Mouse (Mus musculus): ENCODE measurements around the gene Ghrl. TPM values are rescaled to one million over a fixed set of nuclear protein-coding genes. Genes with fewer than 3 reads are reported as not detected.

The Ghrl gene
- polyA plus RNA-seq, 2 experiments, result 0.11 to 0.29 TPM

- H3K9ac ChIP-seq (replicated peaks), result peak overlapping the region; percentile 45
- peaks cover 26% of the 10 kb centered on the region for H3K36me3 ChIP-seq (replicated peaks; ENCODE audit: control insufficient read depth, insufficient read depth, low read depth)
- no peak overlapping the region; the same call in 1 of the 2 replicates for H3K27ac ChIP-seq
- H3K4me2 ChIP-seq (ENCODE audit: low read depth), result peak overlapping the region; percentile 79
- no peaks in the 10 kb centered on the region for H3K9me3 ChIP-seq (ENCODE audit: control insufficient read depth, low read length)
- no peaks in the 10 kb centered on the region for H3K27me3 ChIP-seq (ENCODE audit: control insufficient read depth, insufficient read depth, low read length)
- WGBS (ENCODE audit: insufficient replicate concordance), result 53% methylated on average over 5 of the region's 5 CpGs
- H3K4me1 ChIP-seq (replicated peaks; ENCODE audit: control insufficient read depth in 2 of 2, insufficient read depth in 2 of 2, low read length in 1 of 2), result peaks cover 55 to 62% of the 10 kb centered on the region in 2 experiments
- no peak for ATAC-seq (ENCODE audit: insufficient read depth)
- TF ChIP-seq CTCF (IDR thresholded peaks at IDR 0.05; ENCODE audit: low read depth), result no peak
- TF ChIP-seq EP300 (IDR thresholded peaks at IDR 0.05; ENCODE audit: low read depth), result no peak
- peak overlapping the region in 1 of 2 experiments; percentile 60; a peak in 2 of 4 replicates for H3K4me3 ChIP-seq (ENCODE audit: insufficient read depth in 1 of 2, low read depth in 2 of 2, low read length in 2 of 2)
- no peak for DNase-seq (ENCODE audit: low read depth in 3 of 3, low spot score in 3 of 3)
Measured at GRCm38 (mm10) chr6:113693377-113693776, 26.3 kb downstream of the Ghrl start.

- Histone ChIP-seq H3K4me2 (ENCODE audit: low read depth) (peak overlapping the region; percentile 79), H3K4me3 (ENCODE audit: insufficient read depth in 1 of 2, low read depth in 2 of 2, low read length in 2 of 2) (peak overlapping the region; percentile 27 to 60), H3K9ac (replicated peaks) (peak overlapping the region; percentile 57), H3K27me3 (ENCODE audit: control insufficient read depth, insufficient read depth, low read length) (no peaks in the 10 kb centered on the region), H3K36me3 (replicated peaks; ENCODE audit: control insufficient read depth, insufficient read depth, low read depth) (peaks cover 26% of the 10 kb centered on the region), H3K9me3 (ENCODE audit: control insufficient read depth, low read length) (no peaks in the 10 kb centered on the region), H3K4me1 (replicated peaks; ENCODE audit: control insufficient read depth in 2 of 2, insufficient read depth in 2 of 2, low read length in 1 of 2) (peaks cover 53 to 60% of the 10 kb centered on the region in 2 experiments), H3K27ac (peak overlapping the region; percentile 40)
- no peak for TF ChIP-seq CTCF (IDR thresholded peaks at IDR 0.05; ENCODE audit: low read depth)
- no peak for TF ChIP-seq EP300 (IDR thresholded peaks at IDR 0.05; ENCODE audit: low read depth)
- WGBS (ENCODE audit: insufficient replicate concordance), result 62% methylated on average over 5 of the region's 5 CpGs
- ATAC-seq (ENCODE audit: insufficient read depth) (no peak), DNase-seq (ENCODE audit: low read depth in 3 of 3, low spot score in 3 of 3) (no peak)
Measured at GRCm38 (mm10) chr6:113692661-113693133, 27.0 kb downstream of the Ghrl start.

- no peak for ATAC-seq (ENCODE audit: insufficient read depth)
- H3K4me2 ChIP-seq (ENCODE audit: low read depth), result peak overlapping the region; percentile 79
- peak overlapping the region; percentile 77 for H3K9ac ChIP-seq (replicated peaks)
- DNase-seq (ENCODE audit: low read depth in 3 of 3, low spot score in 3 of 3), result no peak
- TF ChIP-seq CTCF (IDR thresholded peaks at IDR 0.05; ENCODE audit: low read depth) (no peak), EP300 (IDR thresholded peaks at IDR 0.05; ENCODE audit: low read depth) (no peak)
- H3K9me3 ChIP-seq (ENCODE audit: control insufficient read depth, low read length), result no peaks in the 10 kb centered on the region
- no peaks in the 10 kb centered on the region for H3K27me3 ChIP-seq (ENCODE audit: control insufficient read depth, insufficient read depth, low read length)
- peaks cover 51 to 56% of the 10 kb centered on the region in 2 experiments for H3K4me1 ChIP-seq (replicated peaks; ENCODE audit: control insufficient read depth in 2 of 2, insufficient read depth in 2 of 2, low read length in 1 of 2)
- WGBS (ENCODE audit: insufficient replicate concordance), result 33% methylated on average over 4 of the region's 4 CpGs
- H3K4me3 ChIP-seq (ENCODE audit: insufficient read depth in 1 of 2, low read depth in 2 of 2, low read length in 2 of 2), result peak overlapping the region; percentile 60 to 73
- peak overlapping the region; percentile 89 for H3K27ac ChIP-seq
- H3K36me3 ChIP-seq (replicated peaks; ENCODE audit: control insufficient read depth, insufficient read depth, low read depth), result peaks cover 26% of the 10 kb centered on the region
Measured at GRCm38 (mm10) chr6:113691084-113691462, 28.6 kb downstream of the Ghrl start.

DNA sequence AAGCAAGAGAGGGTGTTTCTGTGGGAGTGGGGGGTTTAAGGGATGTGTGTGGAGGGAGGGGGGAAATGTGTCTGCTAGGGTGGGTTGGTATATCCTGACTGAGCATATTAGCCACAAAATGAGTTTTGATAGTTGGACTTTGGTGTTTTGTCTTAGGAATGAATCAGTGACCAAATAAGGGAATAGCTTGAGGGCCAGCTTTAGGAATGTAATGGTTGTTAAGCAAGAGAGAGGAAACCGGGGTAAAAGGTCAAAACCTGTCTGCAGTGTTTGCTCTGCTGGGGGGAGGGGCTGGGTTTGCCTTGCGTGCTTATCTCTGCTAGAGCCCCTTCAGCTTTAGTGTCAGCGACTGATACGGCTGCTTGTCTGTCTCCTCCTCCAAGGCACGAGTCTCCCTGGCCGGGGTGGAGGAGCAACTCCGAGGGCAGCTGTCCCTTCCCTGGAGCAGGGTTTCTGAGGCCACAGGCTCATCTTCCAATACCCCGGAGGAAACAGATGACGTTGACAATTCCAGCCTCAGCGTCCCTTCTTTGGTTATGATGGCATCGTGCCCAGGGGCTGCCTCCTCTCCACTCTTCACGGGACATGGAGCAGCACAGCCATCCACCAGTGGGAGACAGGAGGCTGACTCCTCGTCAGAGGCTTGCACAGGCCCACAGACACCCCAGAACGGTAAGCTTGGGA, 29.1 kb downstream of the Ghrl start:
- H3K4me1 ChIP-seq (replicated peaks; ENCODE audit: control insufficient read depth in 2 of 2, insufficient read depth in 2 of 2, low read length in 1 of 2), result peaks cover 47 to 54% of the 10 kb centered on the region in 2 experiments
- DNase-seq (ENCODE audit: low read depth in 3 of 3, low spot score in 3 of 3) (peak; percentile 87 to 92 (median 89)), ATAC-seq (ENCODE audit: insufficient read depth) (peak; percentile 94)
- peak overlapping the region; percentile 79 for H3K4me2 ChIP-seq (ENCODE audit: low read depth)
- peak overlapping the region; percentile 89 for H3K27ac ChIP-seq
- TF ChIP-seq EP300 (IDR thresholded peaks at IDR 0.05; ENCODE audit: low read depth) (peak; percentile 91), CTCF (IDR thresholded peaks at IDR 0.05; ENCODE audit: low read depth) (0 out of 2 replicates have a peak, but pooled peaks have one; percentile 12)
- peaks cover 26% of the 10 kb centered on the region for H3K36me3 ChIP-seq (replicated peaks; ENCODE audit: control insufficient read depth, insufficient read depth, low read depth)
- peak overlapping the region; percentile 60 to 73 for H3K4me3 ChIP-seq (ENCODE audit: insufficient read depth in 1 of 2, low read depth in 2 of 2, low read length in 2 of 2)
- H3K9me3 ChIP-seq (ENCODE audit: control insufficient read depth, low read length), result no peaks in the 10 kb centered on the region
- under 1% methylated on average over 14 of the region's 14 CpGs for WGBS (ENCODE audit: insufficient replicate concordance)
- peak overlapping the region; percentile 77 for H3K9ac ChIP-seq (replicated peaks)
- no peaks in the 10 kb centered on the region for H3K27me3 ChIP-seq (ENCODE audit: control insufficient read depth, insufficient read depth, low read length)

GRCm38 (mm10) chr6:113690008-113690399, 29.7 kb downstream of the Ghrl start:
- DNase-seq (ENCODE audit: low read depth in 3 of 3, low spot score in 3 of 3), result no peak
- WGBS (ENCODE audit: insufficient replicate concordance), result 52% methylated on average over 7 of the region's 7 CpGs
- H3K27me3 ChIP-seq (ENCODE audit: control insufficient read depth, insufficient read depth, low read length), result no peaks in the 10 kb centered on the region
- no peak for TF ChIP-seq EP300 (IDR thresholded peaks at IDR 0.05; ENCODE audit: low read depth)
- no peak for TF ChIP-seq CTCF (IDR thresholded peaks at IDR 0.05; ENCODE audit: low read depth)
- H3K9me3 ChIP-seq (ENCODE audit: control insufficient read depth, low read length), result no peaks in the 10 kb centered on the region
- H3K9ac ChIP-seq (replicated peaks), result peak overlapping the region; percentile 9; the same call in 1 of the 2 replicates
- peak overlapping the region; percentile 89 for H3K27ac ChIP-seq
- ATAC-seq (ENCODE audit: insufficient read depth), result no peak
- peaks cover 22% of the 10 kb centered on the region for H3K36me3 ChIP-seq (replicated peaks; ENCODE audit: control insufficient read depth, insufficient read depth, low read depth)
- H3K4me3 ChIP-seq (ENCODE audit: insufficient read depth in 1 of 2, low read depth in 2 of 2, low read length in 2 of 2), result no peak overlapping the region
- peaks cover 42 to 49% of the 10 kb centered on the region in 2 experiments for H3K4me1 ChIP-seq (replicated peaks; ENCODE audit: control insufficient read depth in 2 of 2, insufficient read depth in 2 of 2, low read length in 1 of 2)
- peak overlapping the region; percentile 79 for H3K4me2 ChIP-seq (ENCODE audit: low read depth)

Data from liver, embryonic 14.5 days (tissue).